ENCODE assay signal across 18 mouse cellular contexts in genomic region chr5:120891566-120892242, GRCm38 (mm10). TPM values are rescaled to one million over a fixed set of nuclear protein-coding genes. Genes with fewer than 3 reads are reported as not detected.
"Had no signal": no experiment of that assay in that cellular context is flagged by ENCODE, and none has a peak within 500 bp of the region (broad histone marks: within the 10 kb centered on the region; RNA-seq: fewer than 3 reads in every experiment).

No protein-coding gene starts in this region.

RNA-seq across cellular contexts. Expression of gene Oas1g, which starts 4.3 kb away (rescaled TPM):
- polyA plus RNA-seq: neural tube, embryonic 14.5 days; testis, adult 2 months had no signal

RNA-seq across cellular contexts. Expression of gene Oas1d, which starts 22.6 kb away (rescaled TPM):
- total RNA-seq: megakaryocyte progenitor cell, adult 5-6 weeks; monocyte, adult 5-6 weeks; neutrophil, adult 5-6 weeks had no signal
- polyA plus RNA-seq: liver, postnatal 0 days; lung, adult 2 months; lung, embryonic 15.5 days; lung, postnatal 0 days; macrophage; midbrain, embryonic 11.5 days; midbrain, embryonic 13.5 days; neural tube, embryonic 12.5 days; neural tube, embryonic 14.5 days; stomach, embryonic 14.5 days; stomach, embryonic 16.5 days; testis, adult 2 months; urinary bladder, adult 2 months had no signal

RNA-seq across cellular contexts. Expression of gene Oas1h, which starts 30.5 kb away (rescaled TPM):
- total RNA-seq: megakaryocyte progenitor cell, adult 5-6 weeks; midbrain, postnatal 0 days; monocyte, adult 5-6 weeks; neutrophil, adult 5-6 weeks had no signal
- polyA plus RNA-seq: liver, postnatal 0 days; lung, adult 2 months; lung, embryonic 15.5 days; lung, postnatal 0 days; macrophage; midbrain, embryonic 11.5 days; midbrain, embryonic 13.5 days; midbrain, embryonic 15.5 days; midbrain, postnatal 0 days; neural tube, embryonic 12.5 days; neural tube, embryonic 14.5 days; stomach, embryonic 14.5 days; stomach, embryonic 16.5 days; testis, adult 2 months; urinary bladder, adult 2 months had no signal

RNA-seq across cellular contexts. Expression of gene Oas1f, which starts 44.5 kb away (rescaled TPM):
- total RNA-seq: megakaryocyte progenitor cell, adult 5-6 weeks; midbrain, postnatal 0 days; monocyte, adult 5-6 weeks; neutrophil, adult 5-6 weeks had no signal
- polyA plus RNA-seq: liver, postnatal 0 days; lung, adult 2 months; lung, embryonic 15.5 days; lung, postnatal 0 days; macrophage; midbrain, embryonic 13.5 days; midbrain, embryonic 15.5 days; midbrain, postnatal 0 days; neural tube, embryonic 12.5 days; neural tube, embryonic 14.5 days; stomach, embryonic 16.5 days; testis, adult 2 months had no signal
